Mouse (Mus musculus): ENCODE data around the gene Metap1.
A peak's percentile ranks its signal among the peaks of the same experiment; 100 is the strongest.
"Not testable (repeated sequence)": the region's sequence is repeated elsewhere in the genome, so short reads cannot be mapped to it uniquely, and the experiment has no call there.

Gene Metap1

GRCm38 (mm10) chr3:138499854-138500740, 10.8 kb upstream of the Metap1 start:
- DNase-seq (ENCODE audit: low read depth) = no peak

- DNase-seq (ENCODE audit: low read depth) = no peak
These were observed 9.4 kb upstream of the Metap1 start for GRCm38 (mm10) chr3:138498731-138499130.

- DNase-seq (ENCODE audit: low read depth) = peak; percentile 27
These were observed 6.1 kb upstream of the Metap1 start for GRCm38 (mm10) chr3:138495166-138496145.

- DNase-seq (ENCODE audit: low read depth) = no peak
These were observed 5.2 kb upstream of the Metap1 start for GRCm38 (mm10) chr3:138494565-138494964.

GRCm38 (mm10) chr3:138493668-138494067, 4.4 kb upstream of the Metap1 start:
- no peak for DNase-seq (ENCODE audit: low read depth)

- no peak for DNase-seq (ENCODE audit: low read depth)
These were observed 671 bp upstream of the Metap1 start for GRCm38 (mm10) chr3:138490034-138490337.

- DNase-seq (ENCODE audit: low read depth) = no peak
These were observed 560 bp downstream of the Metap1 start for GRCm38 (mm10) chr3:138488584-138489326.

GRCm38 (mm10) chr3:138483240-138483639, 6.1 kb downstream of the Metap1 start:
- no peak for DNase-seq (ENCODE audit: low read depth)

- DNase-seq (ENCODE audit: low read depth) = no peak
These were observed 7.6 kb downstream of the Metap1 start for GRCm38 (mm10) chr3:138481526-138482284.

GRCm38 (mm10) chr3:138479489-138479888, 9.8 kb downstream of the Metap1 start:
- DNase-seq (ENCODE audit: low read depth) = no peak

GRCm38 (mm10) chr3:138471066-138471465, 18.2 kb downstream of the Metap1 start:
- DNase-seq (ENCODE audit: low read depth) = no peak

GRCm38 (mm10) chr3:138466656-138467055, 22.7 kb downstream of the Metap1 start:
- not testable (repeated sequence) for DNase-seq (ENCODE audit: low read depth)

GRCm38 (mm10) chr3:138464573-138465147, 24.7 kb downstream of the Metap1 start:
- DNase-seq (ENCODE audit: low read depth) = no peak

GRCm38 (mm10) chr3:138463807-138464206, 25.5 kb downstream of the Metap1 start:
- DNase-seq (ENCODE audit: low read depth) = no peak

- DNase-seq (ENCODE audit: low read depth) = no peak
These were observed 26.2 kb downstream of the Metap1 start for GRCm38 (mm10) chr3:138463137-138463536.

GRCm38 (mm10) chr3:138461832-138462231, 27.5 kb downstream of the Metap1 start:
- no peak for DNase-seq (ENCODE audit: low read depth)

GRCm38 (mm10) chr3:138460260-138460659, 29.1 kb downstream of the Metap1 start:
- no peak for DNase-seq (ENCODE audit: low read depth)

- DNase-seq (ENCODE audit: low read depth) = no peak
These were observed 30.9 kb downstream of the Metap1 start for GRCm38 (mm10) chr3:138458441-138458840.

GRCm38 (mm10) chr3:138454711-138455435, 34.4 kb downstream of the Metap1 start:
- no peak for DNase-seq (ENCODE audit: low read depth)

- no peak for DNase-seq (ENCODE audit: low read depth)
These were observed 35.1 kb downstream of the Metap1 start for GRCm38 (mm10) chr3:138454234-138454633.
